ENCODE assay signal across 22 mouse cellular contexts in the genomic region with DNA sequence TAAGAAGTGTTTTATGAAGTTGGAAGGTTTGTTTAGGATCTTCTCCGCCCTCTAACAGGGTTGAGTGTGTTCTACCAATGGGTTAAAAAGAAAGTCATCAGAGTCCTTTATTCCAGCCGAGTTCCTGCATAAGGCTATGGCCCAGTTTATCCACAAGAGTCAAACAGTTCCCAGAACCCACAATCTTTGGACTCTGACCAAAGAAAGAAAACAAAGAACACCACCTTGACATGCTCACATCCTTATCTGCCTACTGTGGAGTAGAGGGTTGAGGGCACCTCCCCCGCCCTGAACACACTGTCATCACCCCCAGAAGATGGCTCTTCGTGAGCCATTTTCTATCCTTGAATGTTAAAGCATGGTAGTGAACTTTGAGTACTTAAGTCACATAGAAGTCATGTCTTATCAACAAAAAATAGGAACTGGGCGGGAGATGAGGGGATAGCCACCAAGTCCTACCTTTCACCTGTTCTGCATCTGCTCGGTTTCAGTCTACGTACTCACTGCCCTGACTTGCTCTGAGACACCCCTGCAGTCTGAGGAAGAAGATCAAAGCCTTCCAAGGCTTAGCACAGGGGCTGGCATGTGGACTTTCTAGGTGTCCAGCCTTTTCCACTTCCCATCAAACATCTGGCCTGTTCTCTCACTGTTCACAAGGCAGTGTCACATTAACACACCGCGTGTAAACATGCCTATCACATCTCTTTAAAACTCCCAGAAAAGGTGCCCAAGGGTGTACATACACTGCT. TPM values are rescaled to one million over a fixed set of nuclear protein-coding genes. Genes with fewer than 3 reads are reported as not detected.
A peak's percentile ranks its signal among the peaks of the same experiment; 100 is the strongest.
DNase-seq lines count a peak whose midpoint lies in the region; ATAC-seq and TF ChIP-seq lines count a peak whose summit lies in the region.
"Had no signal": no experiment of that assay in that cellular context is flagged by ENCODE, and none has a peak within 500 bp of the region (broad histone marks: within the 10 kb centered on the region; RNA-seq: fewer than 3 reads in every experiment).

No protein-coding gene starts in this region.

- DNase-seq in heart, adult 11 months = peak; percentile 59
- DNase-seq in MEL (ENCODE audit: low read depth, low spot score) = peak; percentile 31
- peak; percentile 56 for DNase-seq in yolk sac, embryonic 10.5 days (ENCODE audit: low spot score)
- DNase-seq in midbrain, postnatal 0 days (ENCODE audit: low spot score) = no peak
- DNase-seq: adrenal gland, adult 8-10 months; adrenal gland, postnatal 14 days; adrenal gland, postnatal 36 days; B cell, adult 2 months; cerebellum, adult 11-12 months; cerebellum, adult 2 months; cerebellum, adult 9-10 months; cerebellum, postnatal 10 days; cerebellum, postnatal 25 days; forebrain, postnatal 0 days had no signal

- H3K4me3 ChIP-seq in heart, embryonic 11.5 days (ENCODE audit: low read depth, low read length) = no peak overlapping the region
- no peak overlapping the region for H3K4me3 ChIP-seq in MEL (ENCODE audit: control insufficient read depth in 1 of 2, insufficient read depth in 1 of 2, low read depth in 2 of 2, low read length in 2 of 2)
- no peak overlapping the region for H3K4me3 ChIP-seq in midbrain, postnatal 0 days (ENCODE audit: low read depth, low read length)
- H3K4me3 ChIP-seq: embryonic facial prominence, embryonic 10.5 days; embryonic facial prominence, embryonic 12.5 days; forebrain, embryonic 13.5 days; forebrain, embryonic 15.5 days had no signal

- no peak for TF ChIP-seq CTCF in MEL (IDR thresholded peaks at IDR 0.05 in 2 of 3, conservative IDR thresholded peaks at IDR 0.05 in 1 of 3; ENCODE audit: control insufficient read depth in 1 of 3, insufficient read depth in 1 of 3, low read depth in 2 of 3, low read length in 3 of 3, poor library complexity in 1 of 3, severe bottlenecking in 1 of 3)
- TF ChIP-seq CTCF in midbrain, postnatal 0 days (IDR thresholded peaks at IDR 0.05) = no peak

- H3K27ac ChIP-seq in heart, embryonic 11.5 days (ENCODE audit: low read depth, low read length) = no peak overlapping the region
- no peak overlapping the region for H3K27ac ChIP-seq in MEL (ENCODE audit: control insufficient read depth, low read depth, low read length)
- H3K27ac ChIP-seq in midbrain, postnatal 0 days (ENCODE audit: low read depth, low read length) = no peak overlapping the region
- H3K27ac ChIP-seq: embryonic facial prominence, embryonic 10.5 days; embryonic facial prominence, embryonic 12.5 days; forebrain, embryonic 13.5 days; forebrain, embryonic 15.5 days had no signal

- TF ChIP-seq RAD21 in MEL (IDR thresholded peaks at IDR 0.05; ENCODE audit: low read depth, low read length) = no peak

- 88% methylated on average over 9 of the region's 9 CpGs for WGBS in heart, embryonic 11.5 days (ENCODE audit: insufficient replicate concordance)
- WGBS in midbrain, postnatal 0 days = 95% methylated on average over 9 of the region's 9 CpGs

- no peak overlapping the region for H3K9ac ChIP-seq in heart, embryonic 11.5 days (ENCODE audit: low read depth, low read length)
- H3K9ac ChIP-seq in MEL (ENCODE audit: control insufficient read depth, low read depth, low read length, poor library complexity, severe bottlenecking) = no peak overlapping the region
- no peak overlapping the region for H3K9ac ChIP-seq in midbrain, postnatal 0 days (replicated peaks; ENCODE audit: low read length, poor library complexity, severe bottlenecking)
- H3K9ac ChIP-seq: embryonic facial prominence, embryonic 12.5 days; forebrain, embryonic 13.5 days; forebrain, embryonic 15.5 days; forebrain, postnatal 0 days had no signal

- no peaks in the 10 kb centered on the region for H3K9me3 ChIP-seq in heart, embryonic 11.5 days (replicated peaks; ENCODE audit: control insufficient read depth, low read length)
- H3K9me3 ChIP-seq in MEL (replicated peaks; ENCODE audit: insufficient read depth, low read length) = no peaks in the 10 kb centered on the region
- no peaks in the 10 kb centered on the region for H3K9me3 ChIP-seq in midbrain, postnatal 0 days (ENCODE audit: low read length)
- H3K9me3 ChIP-seq: embryonic facial prominence, embryonic 10.5 days; embryonic facial prominence, embryonic 12.5 days; forebrain, embryonic 13.5 days; forebrain, embryonic 15.5 days; G1E had no signal

- TF ChIP-seq EP300 in MEL (IDR thresholded peaks at IDR 0.05; ENCODE audit: low read depth in 1 of 2, low read length in 2 of 2) = no peak

- TF ChIP-seq POLR2A in MEL (IDR thresholded peaks at IDR 0.05; ENCODE audit: control insufficient read depth in 1 of 2, insufficient read depth in 1 of 2, low read depth in 1 of 2, low read length in 2 of 2, poor library complexity in 1 of 2) = no peak

- no peak for ATAC-seq in heart, embryonic 11.5 days (replicated peaks; ENCODE audit: insufficient number of reproducible peaks, low FRiP score, low TSS enrichment)
- ATAC-seq in midbrain, postnatal 0 days (ENCODE audit: low FRiP score) = no peak
- ATAC-seq: CD4-positive, CD25-positive, alpha-beta regulatory T cell, adult 4 months; forebrain, embryonic 13.5 days; forebrain, embryonic 15.5 days; forebrain, postnatal 0 days had no signal

- H3K27me3 ChIP-seq in heart, embryonic 11.5 days (ENCODE audit: control insufficient read depth, insufficient read depth, low read length) = no peaks in the 10 kb centered on the region
- H3K27me3 ChIP-seq in MEL (ENCODE audit: control insufficient read depth in 1 of 2, insufficient read depth in 2 of 2, low read length in 2 of 2) = no peaks in the 10 kb centered on the region
- no peaks in the 10 kb centered on the region for H3K27me3 ChIP-seq in midbrain, postnatal 0 days (ENCODE audit: insufficient read depth, low read length)
- H3K27me3 ChIP-seq: CH12.LX; embryonic facial prominence, embryonic 12.5 days; forebrain, embryonic 13.5 days; forebrain, embryonic 15.5 days had no signal

- no peaks in the 10 kb centered on the region for H3K4me1 ChIP-seq in heart, embryonic 11.5 days (ENCODE audit: control insufficient read depth, insufficient read depth, low read length)
- H3K4me1 ChIP-seq in MEL (ENCODE audit: control insufficient read depth in 1 of 2, insufficient read depth in 2 of 2, low read length in 2 of 2) = peaks cover 6 to 20% of the 10 kb centered on the region in 2 experiments
- no peaks in the 10 kb centered on the region for H3K4me1 ChIP-seq in midbrain, postnatal 0 days (ENCODE audit: insufficient read depth, low read length)
- H3K4me1 ChIP-seq: embryonic facial prominence, embryonic 10.5 days; embryonic facial prominence, embryonic 12.5 days; forebrain, embryonic 13.5 days; forebrain, embryonic 15.5 days had no signal

- no peak overlapping the region for H3K4me2 ChIP-seq in heart, embryonic 11.5 days
- H3K4me2 ChIP-seq in midbrain, postnatal 0 days (ENCODE audit: low read depth, low read length, poor library complexity, severe bottlenecking) = no peak overlapping the region
- H3K4me2 ChIP-seq: embryonic facial prominence, embryonic 12.5 days; forebrain, embryonic 13.5 days; forebrain, embryonic 15.5 days had no signal

- H3K79me2 ChIP-seq in MEL (ENCODE audit: control insufficient read depth, insufficient read depth, low read length, poor library complexity) = peaks cover 11% of the 10 kb centered on the region; the same call in 1 of the 2 replicates

- peaks cover 7% of the 10 kb centered on the region; the same call in 1 of the 2 replicates for H3K36me3 ChIP-seq in heart, embryonic 11.5 days (ENCODE audit: control insufficient read depth, insufficient read depth, low read length)
- H3K36me3 ChIP-seq in MEL (ENCODE audit: control insufficient read depth in 1 of 2, insufficient read depth in 2 of 2, low read length in 2 of 2) = peaks cover 38 to 43% of the 10 kb centered on the region in 2 experiments
- 0 out of 2 replicates have a peak, but pooled peaks cover 3% of the 10 kb centered on the region for H3K36me3 ChIP-seq in midbrain, postnatal 0 days (ENCODE audit: insufficient read depth, low read length)

TF ChIP-seq in MEL, 35 proteins besides CTCF, POLR2A, EP300 and RAD21:
- TF ChIP-seq TAL1 (IDR thresholded peaks at IDR 0.05; ENCODE audit: low read length) (0 out of 2 replicates have a peak, but pooled peaks have one; percentile 5), ZNF384 (IDR thresholded peaks at IDR 0.05; ENCODE audit: low read depth, low read length) (no peak)
TF ChIP-seq in MEL: peak in this region for 1.

RNA-seq across cellular contexts. Expression of a gene that starts 33.7 kb away (rescaled TPM):
- polyA plus RNA-seq in heart, embryonic 11.5 days (2014; fragmentation: Nextera tagmentation; extraction: Ambion mirVana) = 47.2 and 52.8 TPM in 2 replicates
- total RNA-seq in MEL (2012; rRNA removed) = 201 and 352 TPM in 2 replicates
- 100 to 1,000 TPM; 484 to 552 TPM for polyA plus RNA-seq in MEL (2012; ENCODE audit: insufficient read depth in 1 of 2, insufficient read length in 2 of 2, low read depth in 1 of 2, low replicate concordance in 2 of 2, missing spikeins in 1 of 2)
- total RNA-seq in midbrain, postnatal 0 days (2014; rRNA removed) = 97.3 and 106 TPM in 2 replicates
- polyA plus RNA-seq in midbrain, postnatal 0 days (2015; fragmentation: Nextera tagmentation; extraction: Ambion mirVana) = 68.0 and 76.3 TPM in 2 replicates
